Mouse (Mus musculus) heart, postnatal 0 days (tissue): ENCODE data around the gene Shisa5. TPM values are rescaled to one million over a fixed set of nuclear protein-coding genes. Genes with fewer than 3 reads are reported as not detected.

Source experiments
- ATAC-seq: fragments of 200-750 bp; cut with Nextera tagmentation; 2 replicates; pipeline ENCODE4 v1.8.0; 2017; ENCODE audit warnings: low read depth, moderate number of reproducible peaks, moderate library complexity; ENCODE audit not compliant: insufficient read depth
- DNase-seq: peaks from one replicate; pipeline ENCODE4 v3.0.0-alpha.2; 2016; ENCODE audit warnings: low spot score
- H3K27ac ChIP-seq: fragments of 300-500 bp; sonication (generic); 2 replicates; pipeline ENCODE4 v1.5.1; 2014; ENCODE audit warnings: low read depth, mild to moderate bottlenecking
- H3K27me3 ChIP-seq: fragments of 300-500 bp; sonication (generic); 2 replicates; pipeline ENCODE4 v1.6.1; 2014; ENCODE audit warnings: low read length, mixed read lengths; ENCODE audit not compliant: control insufficient read depth, insufficient read depth
- H3K36me3 ChIP-seq: fragments of 300-500 bp; sonication (generic); replicated peaks from 2 replicates; pipeline ENCODE4 v1.6.1; 2014; ENCODE audit warnings: low read length, mixed read lengths; ENCODE audit not compliant: control insufficient read depth, insufficient read depth
- H3K4me1 ChIP-seq: fragments of 300-500 bp; sonication (generic); 2 replicates; pipeline ENCODE4 v1.6.1; 2014; ENCODE audit warnings: antibody characterized with exemption; ENCODE audit not compliant: control insufficient read depth, insufficient read depth
- H3K4me2 ChIP-seq: fragments of 300-500 bp; sonication (generic); 2 replicates; pipeline ENCODE4 v1.6.1; 2014; ENCODE audit warnings: low read depth, mild to moderate bottlenecking, low read length, moderate library complexity
- H3K4me3 ChIP-seq: fragments of 300-500 bp; sonication (generic); 2 replicates; pipeline ENCODE4 v1.5.1; 2014; ENCODE audit warnings: low read depth, low read length
- H3K9ac ChIP-seq: fragments of 300-500 bp; sonication (generic); replicated peaks from 2 replicates; pipeline ENCODE4 v1.6.1; 2014; ENCODE audit warnings: low read depth, low read length, mixed read lengths
- H3K9me3 ChIP-seq: fragments of 300-500 bp; sonication (generic); replicated peaks from 2 replicates; pipeline ENCODE4 v1.6.1; 2016; ENCODE audit warnings: low read length; ENCODE audit not compliant: control insufficient read depth
- CTCF ChIP-seq: IDR thresholded peaks from 2 replicates; pipeline ENCODE4 v1.5.1; 2016; ENCODE audit warnings: antibody characterized with exemption, control low read depth, low read depth
- EP300 ChIP-seq: IDR thresholded peaks from 2 replicates; pipeline ENCODE4 v1.6.1; 2016; ENCODE audit warnings: antibody characterized with exemption, low read depth
- WGBS: fragments of 180-500 bp; shearing (Covaris S2); extraction: QIAGEN DNeasy Blood & Tissue Kit; methylation state at CpG from one replicate; pipeline ENCODE4 v1.1.7; 2014; 5-methylcytosine and 5-hydroxymethylcytosine counted together
- polyA plus RNA-seq: library from polyadenylated mRNA; unstranded; fragments of >200 nt; fragmentation: Nextera tagmentation; extraction: Ambion mirVana; gene quantifications from 2 replicates; pipeline ENCODE4 v1.2.1, GENCODE M21; 2015
- total RNA-seq: library from RNA; depleted of rRNA; stranded (reverse); fragments of >200 nt; gene quantifications from 2 replicates; pipeline ENCODE4 v1.2.3, GENCODE M21; 2014; ENCODE audit warnings: low replicate concordance

The Shisa5 gene
- total and polyA plus RNA-seq, 2 experiments from 2014 or later, result 51.8 to 102 TPM

- Histone ChIP-seq H3K27me3 (no peaks in the 10 kb centered on the region), H3K4me2 (no peak overlapping the region), H3K9ac (no peak overlapping the region), H3K36me3 (no peaks in the 10 kb centered on the region), H3K27ac (no peak overlapping the region), H3K9me3 (no peaks in the 10 kb centered on the region), H3K4me1 (no peaks in the 10 kb centered on the region), H3K4me3 (no peak overlapping the region)
- no peak for ATAC-seq
- no peak for TF ChIP-seq EP300
- TF ChIP-seq CTCF, result no peak
- 59% methylated on average over 21 of the region's 21 CpGs for WGBS
- DNase-seq, result no peak
These were observed 31.2 kb upstream of the Shisa5 start for GRCm38 (mm10) chr9:109007025-109007780.

GRCm38 (mm10) chr9:109008081-109008480 lies 30.3 kb upstream of the Shisa5 start:
- no peaks in the 10 kb centered on the region for H3K27me3 ChIP-seq
- no peaks in the 10 kb centered on the region for H3K36me3 ChIP-seq
- ATAC-seq (no peak), DNase-seq (no peak)
- 78% methylated on average over 9 of the region's 9 CpGs for WGBS
- H3K4me1 ChIP-seq, result no peaks in the 10 kb centered on the region
- no peak overlapping the region for H3K9ac ChIP-seq
- H3K4me2 ChIP-seq, result no peak overlapping the region
- TF ChIP-seq EP300, result no peak
- TF ChIP-seq CTCF, result no peak
- no peak overlapping the region for H3K27ac ChIP-seq
- no peaks in the 10 kb centered on the region for H3K9me3 ChIP-seq
- H3K4me3 ChIP-seq, result no peak overlapping the region

GRCm38 (mm10) chr9:109008994-109009635 lies 29.2 kb upstream of the Shisa5 start:
- TF ChIP-seq EP300 (no peak), CTCF (no peak)
- ATAC-seq, result no peak
- 0 out of 2 replicates have a peak overlapping the region, but pooled peaks have one; percentile 21 for H3K4me2 ChIP-seq
- H3K9ac ChIP-seq, result no peak overlapping the region
- no peak overlapping the region for H3K4me3 ChIP-seq
- H3K27me3 ChIP-seq, result no peaks in the 10 kb centered on the region
- H3K4me1 ChIP-seq, result no peaks in the 10 kb centered on the region
- H3K36me3 ChIP-seq, result no peaks in the 10 kb centered on the region
- WGBS, result 60% methylated on average over 9 of the region's 10 CpGs
- no peak overlapping the region for H3K27ac ChIP-seq
- DNase-seq, result no peak
- no peaks in the 10 kb centered on the region for H3K9me3 ChIP-seq

GRCm38 (mm10) chr9:109009636-109010315 lies 28.6 kb upstream of the Shisa5 start:
- TF ChIP-seq CTCF (no peak), EP300 (no peak)
- Histone ChIP-seq H3K4me1 (no peaks in the 10 kb centered on the region), H3K4me3 (no peak overlapping the region), H3K27me3 (no peaks in the 10 kb centered on the region), H3K9ac (no peak overlapping the region), H3K36me3 (no peaks in the 10 kb centered on the region), H3K4me2 (peak overlapping the region; percentile 21; the same call in 1 of the 2 replicates), H3K9me3 (no peaks in the 10 kb centered on the region), H3K27ac (no peak overlapping the region)
- DNase-seq (peak; percentile 61), ATAC-seq (peak; percentile 81)
- WGBS, result 35% methylated on average over 17 of the region's 17 CpGs

- Histone ChIP-seq H3K4me1 (no peaks in the 10 kb centered on the region), H3K9me3 (no peaks in the 10 kb centered on the region), H3K27me3 (no peaks in the 10 kb centered on the region), H3K4me3 (no peak overlapping the region), H3K9ac (no peak overlapping the region), H3K36me3 (no peaks in the 10 kb centered on the region), H3K27ac (no peak overlapping the region), H3K4me2 (no peak overlapping the region)
- 65% methylated on average over 14 of the region's 14 CpGs for WGBS
- ATAC-seq (no peak), DNase-seq (no peak)
- TF ChIP-seq EP300 (no peak), CTCF (no peak)
These were observed 28.1 kb upstream of the Shisa5 start for GRCm38 (mm10) chr9:109010316-109010690.
